Mouse (Mus musculus): ENCODE measurements at regions not wholly inside any gene's neighbourhood (a gene's known extent, or its start where the extent isn't known, plus 50 kb on each side); places are given as distances from the start of the nearest gene placed in this dataset.

GRCm38 (mm10) chr2:75477076-75477475 lies 182.0 kb upstream of the Hnrnpa3 start:
- no peak for DNase-seq (ENCODE audit: low read depth in 2 of 2, low spot score in 2 of 2)

- no peak for DNase-seq (ENCODE audit: low read depth in 2 of 2, low spot score in 2 of 2)
Observed at GRCm38 (mm10) chr2:75479546-75479945, 179.5 kb upstream of the Hnrnpa3 start.

GRCm38 (mm10) chr2:75481863-75482262 lies 177.2 kb upstream of the Hnrnpa3 start:
- no peak for DNase-seq (ENCODE audit: low read depth in 2 of 2, low spot score in 2 of 2)

- DNase-seq (ENCODE audit: low read depth in 2 of 2, low spot score in 2 of 2), result no peak
Observed at GRCm38 (mm10) chr2:75482484-75482883, 176.6 kb upstream of the Hnrnpa3 start.

GRCm38 (mm10) chr2:75484951-75485350 lies 174.1 kb upstream of the Hnrnpa3 start:
- DNase-seq (ENCODE audit: low read depth in 2 of 2, low spot score in 2 of 2), result no peak

GRCm38 (mm10) chr2:75491150-75491549 lies 167.9 kb upstream of the Hnrnpa3 start:
- no peak for DNase-seq (ENCODE audit: low read depth in 2 of 2, low spot score in 2 of 2)

- no peak for DNase-seq (ENCODE audit: low read depth in 2 of 2, low spot score in 2 of 2)
Observed at GRCm38 (mm10) chr2:75491789-75492500, 167.1 kb upstream of the Hnrnpa3 start.

GRCm38 (mm10) chr2:75492501-75492898 lies 166.6 kb upstream of the Hnrnpa3 start:
- DNase-seq (ENCODE audit: low read depth in 2 of 2, low spot score in 2 of 2), result no peak

GRCm38 (mm10) chr2:75496606-75497240 lies 162.3 kb upstream of the Hnrnpa3 start:
- DNase-seq (ENCODE audit: low read depth in 2 of 2, low spot score in 2 of 2), result no peak

- DNase-seq (ENCODE audit: low read depth in 2 of 2, low spot score in 2 of 2), result no peak
Observed at GRCm38 (mm10) chr2:75510223-75510622, 148.8 kb upstream of the Hnrnpa3 start.

- no peak for DNase-seq (ENCODE audit: low read depth in 2 of 2, low spot score in 2 of 2)
Observed at GRCm38 (mm10) chr2:75512422-75513170, 146.5 kb upstream of the Hnrnpa3 start.

GRCm38 (mm10) chr2:75514171-75514570 lies 144.9 kb upstream of the Hnrnpa3 start:
- no peak for DNase-seq (ENCODE audit: low read depth in 2 of 2, low spot score in 2 of 2)

GRCm38 (mm10) chr2:75516223-75516622 lies 142.8 kb upstream of the Hnrnpa3 start:
- DNase-seq (ENCODE audit: low read depth in 2 of 2, low spot score in 2 of 2), result no peak

- no peak for DNase-seq (ENCODE audit: low read depth in 2 of 2, low spot score in 2 of 2)
Observed at GRCm38 (mm10) chr2:75517096-75517495, 142.0 kb upstream of the Hnrnpa3 start.

GRCm38 (mm10) chr2:75518607-75519006 lies 140.5 kb upstream of the Hnrnpa3 start:
- no peak for DNase-seq (ENCODE audit: low read depth in 2 of 2, low spot score in 2 of 2)

GRCm38 (mm10) chr2:75525562-75525961 lies 133.5 kb upstream of the Hnrnpa3 start:
- DNase-seq (ENCODE audit: low read depth in 2 of 2, low spot score in 2 of 2), result no peak

GRCm38 (mm10) chr2:75528706-75529105 lies 130.4 kb upstream of the Hnrnpa3 start:
- no peak for DNase-seq (ENCODE audit: low read depth in 2 of 2, low spot score in 2 of 2)

- DNase-seq (ENCODE audit: low read depth in 2 of 2, low spot score in 2 of 2), result no peak
Observed at GRCm38 (mm10) chr2:75538114-75538513, 120.9 kb upstream of the Hnrnpa3 start.

GRCm38 (mm10) chr2:75539726-75540125 lies 119.3 kb upstream of the Hnrnpa3 start:
- no peak for DNase-seq (ENCODE audit: low read depth in 2 of 2, low spot score in 2 of 2)

- no peak for DNase-seq (ENCODE audit: low read depth in 2 of 2, low spot score in 2 of 2)
Observed at GRCm38 (mm10) chr2:75542331-75542730, 116.7 kb upstream of the Hnrnpa3 start.

- DNase-seq (ENCODE audit: low read depth in 2 of 2, low spot score in 2 of 2), result no peak
Observed at GRCm38 (mm10) chr2:75542781-75543180, 116.3 kb upstream of the Hnrnpa3 start.

GRCm38 (mm10) chr2:75545971-75546370 lies 113.1 kb upstream of the Hnrnpa3 start:
- no peak for DNase-seq (ENCODE audit: low read depth in 2 of 2, low spot score in 2 of 2)

All from CD8-positive naive resting alpha-beta T cell, adult 2 months (primary cell).